Mouse (Mus musculus): ENCODE measurements around the gene Nup85. TPM values are rescaled to one million over a fixed set of nuclear protein-coding genes. Genes with fewer than 3 reads are reported as not detected.

Nup85 gene
- total RNA-seq, 2 experiments from 2014 or later, result 20.9 to 22.3 TPM

DNA sequence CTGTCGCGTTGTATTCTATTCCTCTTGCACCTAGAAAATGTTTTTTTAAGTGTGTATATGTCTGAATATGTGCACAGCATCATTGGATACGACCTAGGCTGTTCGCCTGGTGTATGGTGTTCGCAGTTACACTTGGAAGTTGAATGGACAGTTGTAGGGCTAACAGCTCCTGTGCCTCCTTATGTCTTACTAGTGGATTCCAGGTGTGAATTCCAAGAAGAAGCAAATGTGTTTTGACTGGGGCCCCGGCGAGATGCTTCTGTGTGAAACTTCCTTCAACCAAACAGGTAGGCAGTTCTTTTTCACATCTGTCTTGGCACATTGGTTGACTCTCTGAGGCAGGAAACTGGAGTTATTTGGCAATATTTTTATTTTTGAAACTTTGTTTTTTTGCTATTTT, 727 bp downstream of the Nup85 start:
- DNase-seq, result no peak
- intact Hi-C loops (cut with DNase I), result no loop called here

DNA sequence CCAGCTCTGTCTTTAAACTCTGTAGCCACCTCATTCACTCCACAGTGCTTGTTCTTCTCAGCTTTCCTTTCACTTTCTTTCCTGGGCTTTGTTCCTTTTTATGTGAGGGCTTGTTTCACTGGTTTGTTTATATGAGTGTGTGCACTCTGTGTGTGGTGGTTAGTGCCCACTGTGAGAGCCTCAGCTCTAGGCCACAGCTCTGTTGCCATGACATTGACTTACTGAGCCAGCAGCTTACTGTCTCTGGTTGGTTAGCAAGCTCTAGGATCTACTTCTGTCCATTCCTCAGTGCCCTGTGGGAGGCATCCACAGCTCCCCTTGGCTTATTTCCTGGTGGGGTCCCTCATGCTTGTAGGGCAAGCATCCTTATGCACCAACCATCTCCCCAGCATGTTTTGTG, 14.8 kb downstream of the Nup85 start:
- DNase-seq, result no peak
- intact Hi-C loops (cut with DNase I), result no loop called here

DNA sequence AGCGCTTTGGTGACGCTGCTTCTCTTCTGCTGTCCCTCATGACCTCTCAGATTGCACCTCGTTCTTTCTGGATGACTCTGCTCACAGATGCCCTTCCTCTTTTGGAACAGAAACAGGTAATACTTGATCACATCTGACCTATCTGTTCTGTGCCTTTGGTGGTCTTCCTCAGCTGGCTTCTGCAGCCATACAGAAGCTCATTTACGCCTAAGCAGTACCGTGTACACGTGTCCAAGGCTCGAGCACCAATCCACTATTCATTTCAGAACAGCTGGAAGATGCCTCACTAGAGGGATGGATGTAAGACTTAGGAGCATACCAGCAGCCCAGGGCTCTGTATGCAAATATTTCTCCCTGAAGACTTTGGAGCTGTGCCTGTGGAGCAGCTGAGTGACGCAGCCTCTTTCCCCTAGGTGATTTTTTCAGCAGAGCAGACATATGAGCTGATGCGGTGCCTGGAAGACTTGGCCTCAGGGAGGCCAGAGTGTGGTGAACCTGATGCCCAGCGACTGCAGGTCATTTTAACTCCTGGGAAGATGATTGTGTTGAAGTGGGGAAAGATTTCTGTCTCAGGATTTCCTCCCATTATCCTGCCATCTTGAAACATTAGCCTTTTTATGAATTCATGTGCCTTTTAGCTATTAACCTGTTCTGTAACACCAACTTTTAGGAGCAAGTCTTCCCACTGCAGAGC, 18.8 kb downstream of the Nup85 start:
- intact Hi-C loops (cut with DNase I), result no loop called here
- no peak for DNase-seq

DNA sequence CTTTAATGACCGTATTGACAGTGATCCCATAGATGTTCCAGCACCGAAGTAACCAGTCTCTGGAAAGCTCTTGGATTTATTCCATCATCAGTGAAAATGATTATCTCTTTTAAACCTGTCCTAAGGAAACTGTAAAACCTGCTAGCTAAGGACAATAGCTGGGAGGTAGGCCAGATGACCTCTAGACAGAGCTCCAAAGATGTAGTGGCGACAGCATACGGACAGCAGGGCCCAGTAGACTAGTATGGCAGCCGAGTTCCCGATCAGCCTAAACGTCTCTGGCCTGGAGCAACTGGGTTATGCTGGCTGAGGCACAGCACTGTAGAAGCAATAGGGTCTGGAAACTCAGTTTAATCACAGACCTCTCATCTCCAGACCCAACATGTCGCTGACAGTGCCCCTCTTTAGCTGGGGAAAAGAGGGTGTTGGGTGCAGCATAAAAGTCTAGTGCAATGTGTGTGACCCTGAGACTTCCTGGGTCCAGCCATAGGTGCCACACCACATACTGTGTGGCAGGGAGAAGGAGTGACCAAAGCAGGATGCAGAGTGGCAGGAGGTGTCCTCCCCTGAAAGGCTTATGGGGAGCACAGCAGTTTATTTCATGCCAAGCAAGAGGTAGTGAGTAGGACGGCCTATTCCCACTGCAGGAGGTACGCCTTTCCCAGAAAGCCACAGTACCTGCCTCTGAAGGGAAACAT, 20.3 kb downstream of the Nup85 start:
- intact Hi-C loops (cut with DNase I), result no loop called here
- DNase-seq, result no peak

DNA sequence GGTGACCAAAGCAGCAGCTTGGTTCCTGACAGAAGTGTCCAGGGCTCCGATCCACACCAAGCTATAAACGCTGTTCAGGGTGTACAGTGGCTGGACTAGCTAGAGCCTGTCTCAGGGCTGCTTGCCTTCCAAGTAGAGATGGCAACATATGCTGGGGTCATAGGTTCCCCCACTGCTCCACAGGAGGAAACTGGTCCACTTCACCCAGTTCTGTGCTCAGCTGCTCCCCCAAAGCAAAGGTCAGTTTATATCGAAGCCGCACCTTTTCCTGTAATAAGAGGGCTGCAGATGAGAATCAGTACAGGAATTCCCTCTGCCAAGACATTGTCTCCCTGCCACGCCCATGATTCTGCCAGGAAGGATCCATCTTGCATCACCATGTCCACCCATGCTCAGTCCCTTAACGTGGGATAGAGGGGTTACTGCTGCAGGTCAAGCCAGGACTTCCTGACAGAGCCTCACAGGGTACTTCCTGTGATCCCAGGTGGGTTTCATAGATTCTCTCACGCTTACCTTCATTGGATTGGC, 21.4 kb downstream of the Nup85 start:
- no peak for DNase-seq
- intact Hi-C loops (cut with DNase I), result no loop called here

DNA sequence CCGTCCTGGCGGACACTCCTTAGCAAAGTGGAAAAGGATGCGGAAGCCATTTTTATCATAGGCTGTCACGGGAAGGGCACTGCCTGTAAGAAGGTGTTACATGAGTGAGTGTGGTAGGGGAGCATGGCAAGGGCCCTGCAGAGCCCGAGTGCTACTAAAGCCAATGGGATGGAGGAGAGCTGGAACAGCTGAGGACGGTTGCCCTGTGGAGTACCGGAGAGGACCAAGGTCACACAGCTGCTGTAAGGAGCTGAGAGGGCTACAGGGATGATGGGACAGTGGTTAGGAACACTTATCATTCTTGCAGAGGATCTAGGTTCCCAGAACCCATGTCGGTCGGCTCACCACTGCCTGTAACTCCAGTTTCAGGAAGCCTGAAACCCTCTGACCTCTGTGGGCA, 22.2 kb downstream of the Nup85 start:
- no peak for DNase-seq
- intact Hi-C loops (cut with DNase I), result no loop called here

DNA sequence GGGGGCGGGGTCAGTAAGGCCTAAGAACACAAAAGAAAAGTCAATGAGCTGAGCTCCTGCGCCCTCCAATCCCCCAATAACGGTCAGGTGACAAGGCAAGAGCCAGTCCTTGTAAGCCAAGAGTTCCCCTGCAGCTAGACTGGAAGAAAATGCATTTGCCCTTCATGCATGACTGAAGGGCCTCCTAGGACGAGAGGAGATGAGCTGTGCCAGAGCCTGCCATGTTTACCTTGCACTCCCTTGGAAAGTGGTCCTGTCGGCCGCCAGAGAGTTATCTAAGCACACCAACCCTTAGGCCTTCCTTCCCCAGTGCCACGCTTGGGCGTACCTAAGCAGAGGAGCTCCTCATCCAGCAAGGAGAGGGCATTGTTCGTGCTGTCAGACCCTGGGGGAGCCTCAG, 23.8 kb downstream of the Nup85 start:
- intact Hi-C loops (cut with DNase I), result no loop called here
- DNase-seq, result no peak

DNA sequence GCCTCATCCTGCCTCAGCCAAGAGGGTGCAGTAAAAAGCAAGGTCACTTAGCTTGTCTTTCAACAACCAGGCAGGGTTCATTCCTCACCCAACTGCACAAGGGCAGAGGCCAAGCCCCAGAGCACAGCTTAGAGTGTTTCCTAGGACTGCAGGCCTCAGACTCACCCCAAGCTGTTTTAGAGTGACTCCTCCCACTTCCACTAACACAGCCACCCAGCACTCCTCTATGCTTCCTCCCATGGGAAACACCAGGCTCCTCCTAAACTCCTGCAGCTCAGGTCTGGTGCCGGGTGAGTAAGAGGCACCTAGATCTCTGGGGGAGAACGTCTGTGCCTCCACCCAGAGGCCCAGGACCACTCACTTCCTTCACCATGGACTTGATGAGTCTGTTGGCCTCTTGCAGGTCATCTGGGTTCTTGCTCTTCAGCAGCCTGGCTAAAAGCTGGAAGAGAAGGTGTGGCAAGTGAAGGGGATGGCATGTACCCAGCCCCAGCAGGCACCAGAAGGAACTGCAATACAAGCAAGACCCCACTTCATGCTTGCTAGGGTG, 26.4 kb downstream of the Nup85 start:
- intact Hi-C loops (cut with DNase I), result no loop called here
- DNase-seq, result no peak

DNA sequence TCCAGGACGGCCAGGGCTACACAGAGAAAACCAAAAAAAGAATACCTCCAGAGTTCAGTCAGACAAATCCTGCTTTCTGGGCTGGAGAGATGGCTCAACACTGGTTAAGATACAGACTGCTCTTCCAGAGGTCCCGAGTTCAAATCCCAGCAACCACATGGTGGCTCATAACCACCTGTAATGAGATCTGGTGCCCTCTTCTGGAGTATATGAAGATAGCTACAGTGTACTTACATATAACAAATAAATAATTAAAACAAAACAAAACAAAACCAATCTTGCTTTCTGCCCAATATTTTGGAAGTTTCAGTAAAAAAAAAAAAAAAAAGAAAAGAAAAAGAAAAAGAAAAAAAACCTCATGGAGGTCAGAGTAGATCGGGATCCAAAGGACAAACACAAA, 31.0 kb downstream of the Nup85 start:
- no peak for DNase-seq

DNA sequence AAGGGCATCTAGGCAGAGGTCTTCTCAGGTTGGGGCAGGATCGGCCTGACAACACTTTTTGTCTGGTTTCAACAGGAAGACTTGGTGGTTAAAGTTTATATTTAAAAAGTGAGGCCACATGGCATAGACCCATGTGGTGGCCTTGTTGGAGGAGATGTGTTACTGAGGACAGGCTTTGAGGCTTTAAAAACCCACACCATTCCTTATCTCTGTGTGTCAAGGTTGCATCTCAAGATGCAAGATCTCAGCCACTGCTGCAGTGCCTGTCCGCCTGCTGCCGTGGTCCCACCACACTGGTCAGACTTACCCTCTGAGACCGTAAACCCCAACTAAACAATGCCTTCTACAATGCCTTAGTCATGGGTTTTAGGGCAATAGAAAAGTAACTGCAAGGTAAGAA, 34.1 kb downstream of the Nup85 start:
- intact Hi-C loops (cut with DNase I), result no loop called here
- DNase-seq, result no peak

More for the DNA sequence above, 31.0 kb downstream of the Nup85 start:
- intact Hi-C loops (cut with DNase I), result no loop called here

DNA sequence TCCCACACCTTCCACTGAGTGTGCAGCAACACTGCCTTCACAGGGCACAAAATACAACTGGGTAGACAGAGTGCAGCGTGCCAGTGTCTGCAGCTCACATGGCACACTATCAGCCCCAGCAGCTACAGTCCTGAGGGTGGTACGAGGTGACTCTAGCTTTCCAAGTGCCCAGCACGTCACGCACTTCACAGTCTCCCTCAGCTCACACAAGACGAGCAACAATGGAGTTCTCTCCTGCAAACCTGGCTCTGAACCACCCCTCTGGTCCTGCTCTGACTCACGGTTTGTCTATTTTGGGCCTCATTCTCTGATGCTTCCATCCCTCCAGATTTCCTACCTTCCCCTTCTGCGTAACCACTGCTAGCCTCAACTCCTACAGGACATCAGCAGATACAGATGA, 35.5 kb downstream of the Nup85 start:
- DNase-seq, result no peak
- intact Hi-C loops (cut with DNase I), result loop anchor here (5.0 kb wide), 1 partner anchor 117 kb away; no protein-coding TSS in a partner anchor

DNA sequence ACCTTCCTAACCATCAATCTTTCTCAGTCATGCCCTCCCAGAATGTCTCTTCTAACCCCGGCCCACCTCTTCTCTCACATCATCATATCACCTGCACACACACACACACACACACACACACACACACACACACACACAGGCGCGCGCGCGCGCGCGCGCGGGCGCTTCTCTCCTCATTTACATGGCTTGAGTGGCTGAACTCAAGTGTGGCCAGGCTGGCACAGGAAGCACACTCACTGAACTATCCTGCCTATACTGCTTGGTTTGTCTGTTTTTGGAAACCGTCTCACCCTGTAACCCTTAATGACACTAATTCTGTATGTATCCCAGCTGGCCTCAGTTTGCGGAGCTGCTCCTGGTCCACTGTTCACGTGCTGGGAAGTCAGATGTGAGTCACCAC, 36.5 kb downstream of the Nup85 start:
- no peak for DNase-seq
- intact Hi-C loops (cut with DNase I), result loop anchor here (5.0 kb wide), 1 partner anchor 118 kb away; no protein-coding TSS in a partner anchor

DNA sequence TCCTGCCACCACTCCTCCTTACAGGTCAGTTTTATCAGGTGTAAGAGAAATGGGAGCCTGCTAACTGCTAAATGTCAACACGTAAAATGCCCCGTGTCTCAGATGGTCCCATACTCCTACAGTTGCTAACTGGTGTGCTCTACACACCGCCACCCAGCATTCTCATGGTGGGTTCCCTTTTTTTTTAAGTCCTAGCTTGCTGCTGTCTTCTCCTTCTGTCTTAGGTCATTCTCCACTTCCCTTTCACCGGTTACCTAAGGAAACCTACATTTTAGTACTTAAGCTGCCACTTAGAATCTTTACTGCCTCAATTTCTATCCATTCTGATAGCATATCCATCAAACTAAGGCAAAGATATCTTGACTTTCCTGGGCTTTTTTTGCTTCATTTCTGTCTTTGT, 36.9 kb downstream of the Nup85 start:
- intact Hi-C loops (cut with DNase I), result loop anchor here (5.0 kb wide), 1 partner anchor 119 kb away; no protein-coding TSS in a partner anchor

DNA sequence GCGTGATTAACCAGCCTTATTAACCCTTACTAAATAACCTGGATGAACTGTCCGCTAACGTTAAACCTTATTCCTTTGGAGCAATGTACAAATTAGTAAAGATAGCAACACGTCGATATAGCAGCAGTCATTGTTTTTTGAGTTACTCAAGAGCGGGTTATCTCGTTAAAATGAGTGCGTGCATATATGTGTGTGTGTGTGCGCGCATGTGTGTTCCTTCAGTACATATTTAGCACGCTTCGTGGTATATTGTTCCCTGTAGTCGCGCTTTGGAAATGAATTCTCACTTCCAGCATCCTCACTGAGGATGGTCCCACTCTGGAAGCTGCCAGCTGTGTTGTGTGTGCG, 38.9 kb downstream of the Nup85 start:
- no peak for DNase-seq
- intact Hi-C loops (cut with DNase I), result loop anchor here (5.0 kb wide), 1 partner anchor 121 kb away; no protein-coding TSS in a partner anchor

More for the DNA sequence above, 36.9 kb downstream of the Nup85 start:
- no peak for DNase-seq

DNA sequence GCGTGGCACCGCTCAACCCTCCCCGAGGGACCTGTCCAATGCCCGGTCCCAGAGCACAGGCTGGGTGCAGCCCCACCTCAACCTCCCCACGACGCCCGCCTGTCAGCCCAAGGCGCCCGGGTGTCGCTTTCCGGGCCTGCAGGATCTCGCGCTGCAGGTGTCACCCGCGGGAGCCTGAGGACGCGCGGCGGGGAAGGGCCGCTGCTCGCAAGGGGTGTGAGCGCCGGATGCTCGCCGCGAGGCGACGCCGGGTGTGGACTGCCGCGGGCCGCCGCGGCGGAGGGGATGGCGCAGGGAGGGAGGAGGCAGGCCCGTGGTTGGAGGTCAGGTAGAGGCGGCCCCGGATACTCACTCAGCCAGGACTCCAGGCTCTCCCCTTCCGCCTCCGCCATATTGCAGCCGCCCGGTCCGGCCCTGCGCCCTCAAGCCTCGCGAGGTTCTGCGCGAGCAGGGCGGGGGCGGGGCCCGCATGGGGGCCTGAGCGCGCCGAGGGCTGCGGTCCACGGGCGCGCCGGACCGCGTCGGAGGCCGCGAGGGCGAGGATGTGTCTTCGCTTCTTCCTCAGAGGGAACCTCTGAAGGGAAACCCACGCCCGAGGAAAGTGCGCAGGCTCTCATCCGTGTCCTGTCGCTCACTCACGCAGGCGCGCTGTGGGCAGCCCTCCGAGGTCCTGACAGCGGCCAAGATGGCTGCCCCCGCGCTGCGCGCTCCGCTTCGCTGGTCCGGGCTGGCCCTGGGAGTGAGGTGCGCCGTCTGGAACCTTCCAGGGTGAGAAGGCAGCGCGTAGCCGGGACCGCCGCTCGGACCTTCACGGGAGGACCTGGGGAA, 39.5 kb downstream of the Nup85 start, which contains the start of the genes Mrps7 and Gga3:
Gene Mrps7, plus strand, starts transcription at position 450 of the 828 bp plus-strand sequence.
Gene Gga3, minus strand, starts transcription at position 576 of the 828 bp plus-strand sequence.
- intact Hi-C loops (cut with DNase I), result loop anchor here (5.0 kb wide), 1 partner anchor 121 kb away; no protein-coding TSS in a partner anchor
- DNase-seq, result peak; percentile 97

DNA sequence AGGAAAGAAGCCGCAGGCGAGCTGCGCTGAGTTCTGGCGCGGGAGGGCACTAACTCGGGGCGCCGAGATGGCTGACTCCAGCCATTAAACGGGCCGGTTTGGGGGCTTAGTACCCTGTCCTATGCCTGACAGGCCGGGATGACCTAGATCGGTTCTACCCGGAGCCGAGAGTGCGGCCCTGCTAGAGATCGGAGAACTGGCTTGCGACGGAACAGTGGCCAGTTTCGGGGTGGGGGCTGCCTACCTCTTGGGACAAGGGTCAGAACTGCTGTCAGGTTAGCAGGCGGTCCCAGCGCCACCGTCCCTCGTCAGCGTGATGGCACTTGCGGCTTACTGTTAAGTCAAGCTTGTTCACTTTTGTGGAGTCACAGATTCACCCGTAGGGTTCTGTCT, 40.1 kb downstream of the Nup85 start:
- intact Hi-C loops (cut with DNase I), result loop anchor here (5.0 kb wide), 1 partner anchor 122 kb away; no protein-coding TSS in a partner anchor
- no peak for DNase-seq

DNA sequence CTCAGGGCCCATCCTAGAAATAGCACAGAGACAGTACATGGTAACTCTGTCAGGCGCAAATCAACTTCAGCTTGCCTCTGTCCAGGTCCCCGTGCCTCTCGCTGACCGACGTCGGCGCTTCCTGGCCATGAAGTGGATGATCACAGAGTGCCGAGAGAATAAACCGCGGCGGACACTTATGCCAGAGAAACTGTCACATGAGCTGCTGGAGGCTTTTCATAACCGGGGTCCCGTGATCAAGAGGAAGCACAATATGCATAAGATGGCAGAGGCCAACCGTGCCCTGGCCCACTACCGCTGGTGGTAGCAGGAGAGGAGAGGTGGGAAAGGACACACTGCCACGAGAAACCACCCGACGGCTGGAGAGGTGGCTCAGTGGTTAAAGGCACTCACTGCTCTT, 42.5 kb downstream of the Nup85 start:
- no peak for DNase-seq
- intact Hi-C loops (cut with DNase I), result no loop called here

DNA sequence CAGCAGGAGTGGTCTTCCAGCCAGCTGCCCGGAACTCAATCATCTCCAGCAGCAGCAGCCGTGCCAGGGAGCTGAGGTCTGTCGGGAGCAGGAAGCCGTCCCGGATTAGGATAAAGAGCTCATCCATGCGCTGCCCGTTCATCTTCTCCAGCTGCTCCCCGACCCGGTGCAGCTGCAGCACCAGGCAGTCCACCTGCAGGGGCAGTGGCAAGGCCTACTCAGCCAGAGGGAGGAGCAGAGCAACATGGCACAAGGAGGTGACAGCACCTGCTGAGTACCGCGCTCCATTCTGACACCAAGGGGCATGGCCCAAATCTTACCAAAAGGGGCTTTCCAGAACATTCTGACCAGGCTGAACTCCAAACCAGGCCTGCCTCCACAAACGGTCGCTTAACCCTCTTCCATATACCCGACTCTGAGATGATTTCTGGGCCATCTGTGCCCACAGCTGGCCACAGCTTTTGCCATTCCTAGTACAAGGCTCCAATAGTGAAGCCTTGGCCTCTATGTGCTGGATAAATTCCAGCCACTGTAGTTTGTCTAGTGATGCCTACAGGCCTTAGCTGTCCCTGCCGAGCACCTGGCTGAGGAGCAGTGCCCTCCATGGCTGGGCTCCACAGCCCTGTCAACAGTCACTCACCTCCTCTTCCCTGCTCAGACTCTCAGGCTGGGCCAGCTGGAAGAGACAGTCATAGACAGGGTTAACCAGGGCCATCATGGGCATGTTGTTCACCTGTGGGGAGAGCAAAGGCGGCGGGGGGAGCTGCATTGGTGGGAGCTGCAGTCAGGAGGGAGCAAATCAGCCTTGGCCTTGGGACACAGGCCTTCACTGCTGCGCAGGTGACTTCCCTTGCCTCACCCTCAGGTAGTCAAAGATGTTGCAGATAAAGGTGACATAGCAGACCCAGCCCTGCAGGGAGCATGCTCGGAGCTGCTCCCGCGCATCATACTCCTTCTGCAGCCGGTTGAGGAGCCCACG, 44.5 kb downstream of the Nup85 start:
- no peak for DNase-seq
- intact Hi-C loops (cut with DNase I), result no loop called here

DNA sequence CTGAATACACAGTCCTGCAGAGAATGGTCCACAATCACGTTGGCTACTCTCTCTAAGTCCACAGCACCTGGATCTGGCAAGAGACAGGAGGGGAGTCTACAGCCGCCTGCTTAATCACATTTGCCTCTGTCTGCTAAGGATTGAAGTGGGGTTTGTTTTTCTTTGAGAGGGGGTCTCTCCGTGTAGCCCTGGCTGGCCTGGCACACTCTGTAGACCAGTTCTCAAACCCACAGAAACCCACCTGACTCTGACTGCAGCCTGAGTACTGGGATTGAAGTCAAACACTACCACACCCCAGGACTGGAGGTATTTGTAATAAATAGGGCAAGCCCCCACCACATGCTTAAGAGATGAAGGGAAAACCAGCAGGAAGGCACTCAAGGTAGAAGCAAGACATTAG, 45.3 kb downstream of the Nup85 start:
- no peak for DNase-seq
- intact Hi-C loops (cut with DNase I), result no loop called here
